Mouse (Mus musculus): Measurements from ENCODE around the gene Vps13a. TPM values are rescaled to one million over a fixed set of nuclear protein-coding genes. Genes with fewer than 3 reads are reported as not detected.
"Not testable (repeated sequence)": the region's sequence is repeated elsewhere in the genome, so short reads cannot be mapped to it uniquely, and the experiment has no call there.

Gene Vps13a
- polyA plus RNA-seq, 1 experiment from 2014 or later: 8.7 TPM

GRCm38 (mm10) chr19:16778578-16778977 is 2.2 kb downstream of the Vps13a start:
- Histone ChIP-seq H3K27me3 (ENCODE audit: control insufficient read depth, insufficient read depth, low read depth, low read length) (peaks cover 12% of the 10 kb centered on the region), H3K36me3 (ENCODE audit: control insufficient read depth, insufficient read depth, low read length) (no peaks in the 10 kb centered on the region), H3K9me3 (replicated peaks; ENCODE audit: control insufficient read depth, low read length, poor library complexity, severe bottlenecking) (no peaks in the 10 kb centered on the region), H3K4me2 (ENCODE audit: low read length) (no peak overlapping the region), H3K4me3 (ENCODE audit: low read depth, low read length) (no peak overlapping the region), H3K4me1 (ENCODE audit: control insufficient read depth, insufficient read depth, low read length) (peaks cover 9% of the 10 kb centered on the region), H3K9ac (ENCODE audit: low read depth, low read length) (no peak overlapping the region), H3K27ac (ENCODE audit: low read length) (no peak overlapping the region)
- WGBS: 63% methylated on average over 6 of the region's 6 CpGs
- ATAC-seq: no peak

GRCm38 (mm10) chr19:16777901-16778300 is 2.8 kb downstream of the Vps13a start:
- Histone ChIP-seq H3K9ac (ENCODE audit: low read depth, low read length) (no peak overlapping the region), H3K4me2 (ENCODE audit: low read length) (no peak overlapping the region), H3K27ac (ENCODE audit: low read length) (no peak overlapping the region), H3K9me3 (replicated peaks; ENCODE audit: control insufficient read depth, low read length, poor library complexity, severe bottlenecking) (no peaks in the 10 kb centered on the region), H3K4me3 (ENCODE audit: low read depth, low read length) (no peak overlapping the region), H3K27me3 (ENCODE audit: control insufficient read depth, insufficient read depth, low read depth, low read length) (peaks cover 11% of the 10 kb centered on the region), H3K36me3 (ENCODE audit: control insufficient read depth, insufficient read depth, low read length) (no peaks in the 10 kb centered on the region), H3K4me1 (ENCODE audit: control insufficient read depth, insufficient read depth, low read length) (peaks cover 9% of the 10 kb centered on the region)
- 85% methylated on average over 3 of the region's 3 CpGs for WGBS
- no peak for ATAC-seq

- H3K4me1 ChIP-seq (ENCODE audit: control insufficient read depth, insufficient read depth, low read length); ATAC-seq; H3K4me2 ChIP-seq (ENCODE audit: low read length); H3K27ac ChIP-seq (ENCODE audit: low read length); H3K4me3 ChIP-seq (ENCODE audit: low read depth, low read length); H3K9me3 ChIP-seq (replicated peaks; ENCODE audit: control insufficient read depth, low read length, poor library complexity, severe bottlenecking); H3K9ac ChIP-seq (ENCODE audit: low read depth, low read length); H3K36me3 ChIP-seq (ENCODE audit: control insufficient read depth, insufficient read depth, low read length); H3K27me3 ChIP-seq (ENCODE audit: control insufficient read depth, insufficient read depth, low read depth, low read length): not testable (repeated sequence)
Observed at GRCm38 (mm10) chr19:16777391-16777790, 3.3 kb downstream of the Vps13a start.

GRCm38 (mm10) chr19:16773237-16774016 is 7.3 kb downstream of the Vps13a start:
- no peaks in the 10 kb centered on the region for H3K4me1 ChIP-seq (ENCODE audit: control insufficient read depth, insufficient read depth, low read length)
- H3K9me3 ChIP-seq (replicated peaks; ENCODE audit: control insufficient read depth, low read length, poor library complexity, severe bottlenecking): no peaks in the 10 kb centered on the region
- 71% methylated on average over 11 of the region's 11 CpGs for WGBS
- no peaks in the 10 kb centered on the region for H3K27me3 ChIP-seq (ENCODE audit: control insufficient read depth, insufficient read depth, low read depth, low read length)
- no peak overlapping the region for H3K4me3 ChIP-seq (ENCODE audit: low read depth, low read length)
- H3K9ac ChIP-seq (ENCODE audit: low read depth, low read length): no peak overlapping the region
- no peaks in the 10 kb centered on the region for H3K36me3 ChIP-seq (ENCODE audit: control insufficient read depth, insufficient read depth, low read length)
- no peak; the same call in 1 of the 2 replicates for ATAC-seq
- no peak overlapping the region for H3K4me2 ChIP-seq (ENCODE audit: low read length)
- H3K27ac ChIP-seq (ENCODE audit: low read length): no peak overlapping the region

GRCm38 (mm10) chr19:16767407-16767806 is 13.3 kb downstream of the Vps13a start:
- no peak overlapping the region for H3K9ac ChIP-seq (ENCODE audit: low read depth, low read length)
- 94% methylated on average over 2 of the region's 2 CpGs for WGBS

GRCm38 (mm10) chr19:16757439-16757838 is 23.3 kb downstream of the Vps13a start:
- H3K9ac ChIP-seq (ENCODE audit: low read depth, low read length); H3K27me3 ChIP-seq (ENCODE audit: control insufficient read depth, insufficient read depth, low read depth, low read length); ATAC-seq; H3K4me1 ChIP-seq (ENCODE audit: control insufficient read depth, insufficient read depth, low read length); H3K36me3 ChIP-seq (ENCODE audit: control insufficient read depth, insufficient read depth, low read length); H3K4me3 ChIP-seq (ENCODE audit: low read depth, low read length); H3K27ac ChIP-seq (ENCODE audit: low read length); H3K4me2 ChIP-seq (ENCODE audit: low read length); H3K9me3 ChIP-seq (replicated peaks; ENCODE audit: control insufficient read depth, low read length, poor library complexity, severe bottlenecking): not testable (repeated sequence)
- WGBS: 95% methylated on average over 8 of the region's 9 CpGs

More at GRCm38 (mm10) chr19:16767407-16767806, 13.3 kb downstream of the Vps13a start:
- Histone ChIP-seq H3K4me1 (ENCODE audit: control insufficient read depth, insufficient read depth, low read length) (no peaks in the 10 kb centered on the region), H3K9me3 (replicated peaks; ENCODE audit: control insufficient read depth, low read length, poor library complexity, severe bottlenecking) (no peaks in the 10 kb centered on the region), H3K36me3 (ENCODE audit: control insufficient read depth, insufficient read depth, low read length) (no peaks in the 10 kb centered on the region), H3K4me3 (ENCODE audit: low read depth, low read length) (no peak overlapping the region), H3K4me2 (ENCODE audit: low read length) (no peak overlapping the region), H3K27me3 (ENCODE audit: control insufficient read depth, insufficient read depth, low read depth, low read length) (no peaks in the 10 kb centered on the region), H3K27ac (ENCODE audit: low read length) (no peak overlapping the region)
- ATAC-seq: no peak

- Histone ChIP-seq H3K4me3 (ENCODE audit: low read depth, low read length) (no peak overlapping the region), H3K9ac (ENCODE audit: low read depth, low read length) (no peak overlapping the region), H3K4me1 (ENCODE audit: control insufficient read depth, insufficient read depth, low read length) (no peaks in the 10 kb centered on the region), H3K9me3 (replicated peaks; ENCODE audit: control insufficient read depth, low read length, poor library complexity, severe bottlenecking) (no peaks in the 10 kb centered on the region), H3K4me2 (ENCODE audit: low read length) (no peak overlapping the region), H3K27me3 (ENCODE audit: control insufficient read depth, insufficient read depth, low read depth, low read length) (no peaks in the 10 kb centered on the region), H3K36me3 (ENCODE audit: control insufficient read depth, insufficient read depth, low read length) (peaks cover 2% of the 10 kb centered on the region; the same call in 1 of the 2 replicates), H3K27ac (ENCODE audit: low read length) (no peak overlapping the region)
- ATAC-seq: no peak
Observed at GRCm38 (mm10) chr19:16755854-16756253, 24.9 kb downstream of the Vps13a start.

- Histone ChIP-seq H3K4me3 (ENCODE audit: low read depth, low read length) (no peak overlapping the region), H3K4me1 (ENCODE audit: control insufficient read depth, insufficient read depth, low read length) (no peaks in the 10 kb centered on the region), H3K27ac (ENCODE audit: low read length) (no peak overlapping the region), H3K27me3 (ENCODE audit: control insufficient read depth, insufficient read depth, low read depth, low read length) (no peaks in the 10 kb centered on the region), H3K9me3 (replicated peaks; ENCODE audit: control insufficient read depth, low read length, poor library complexity, severe bottlenecking) (no peaks in the 10 kb centered on the region), H3K4me2 (ENCODE audit: low read length) (no peak overlapping the region), H3K9ac (ENCODE audit: low read depth, low read length) (no peak overlapping the region), H3K36me3 (ENCODE audit: control insufficient read depth, insufficient read depth, low read length) (peaks cover 2% of the 10 kb centered on the region; the same call in 1 of the 2 replicates)
- no peak for ATAC-seq
- 95% methylated on average over 7 of the region's 7 CpGs for WGBS
Observed at GRCm38 (mm10) chr19:16755226-16755625, 25.5 kb downstream of the Vps13a start.

GRCm38 (mm10) chr19:16753151-16753550 is 27.6 kb downstream of the Vps13a start:
- no peak overlapping the region for H3K4me3 ChIP-seq (ENCODE audit: low read depth, low read length)
- WGBS: 97% methylated on average over 3 of the region's 3 CpGs
- no peaks in the 10 kb centered on the region for H3K9me3 ChIP-seq (replicated peaks; ENCODE audit: control insufficient read depth, low read length, poor library complexity, severe bottlenecking)
- no peak overlapping the region for H3K4me2 ChIP-seq (ENCODE audit: low read length)
- no peak for ATAC-seq
- no peaks in the 10 kb centered on the region for H3K4me1 ChIP-seq (ENCODE audit: control insufficient read depth, insufficient read depth, low read length)
- peaks cover 2% of the 10 kb centered on the region; the same call in 1 of the 2 replicates for H3K36me3 ChIP-seq (ENCODE audit: control insufficient read depth, insufficient read depth, low read length)
- H3K27me3 ChIP-seq (ENCODE audit: control insufficient read depth, insufficient read depth, low read depth, low read length): no peaks in the 10 kb centered on the region
- no peak overlapping the region for H3K27ac ChIP-seq (ENCODE audit: low read length)
- no peak overlapping the region for H3K9ac ChIP-seq (ENCODE audit: low read depth, low read length)
